Mouse (Mus musculus) olfactory bulb, adult 2 months (tissue): ENCODE measurements at regions not wholly inside any gene's neighbourhood (a gene's known extent, or its start where the extent isn't known, plus 50 kb on each side); places are given as distances from the start of the nearest gene placed in this dataset.

Experiments used
- H3K27ac ChIP-seq: fragments of 200-500 bp; 2 replicates; pipeline ENCODE4 v1.5.1; 2012; ENCODE audit warnings: low read depth, low read length; ENCODE audit not compliant: insufficient read depth
- H3K4me1 ChIP-seq: fragments of 200-500 bp; 2 replicates; pipeline ENCODE4 v1.6.1; 2012; ENCODE audit warnings: low read length; ENCODE audit not compliant: control insufficient read depth, insufficient read depth
- H3K4me3 ChIP-seq: fragments of 200-500 bp; 2 replicates; pipeline ENCODE4 v1.5.1; 2012; ENCODE audit warnings: mild to moderate bottlenecking, low read depth, low read length, moderate library complexity; ENCODE audit not compliant: insufficient read depth
- CTCF ChIP-seq: fragments of 200-500 bp; IDR thresholded peaks from 2 replicates; pipeline ENCODE4 v1.5.1; 2012; ENCODE audit warnings: low read depth, mild to moderate bottlenecking, low read length, moderate library complexity; ENCODE audit not compliant: insufficient read depth
- POLR2A ChIP-seq: fragments of 200-500 bp; IDR thresholded peaks from 2 replicates; pipeline ENCODE4 v1.6.1; 2012; ENCODE audit warnings: mild to moderate bottlenecking, low read depth, low read length, moderate library complexity; ENCODE audit not compliant: insufficient read depth
- WGBS: fragments of 180-500 bp; shearing (Covaris S2); methylation state at CpG from one replicate; pipeline ENCODE4 v1.1.7; 2018; 5-methylcytosine and 5-hydroxymethylcytosine counted together

GRCm38 (mm10) chr7:40052255-40052654, 534.7 kb downstream of the Zfp619 start:
- Histone ChIP-seq H3K27ac (no peak overlapping the region), H3K4me3 (no peak overlapping the region), H3K4me1 (no peaks in the 10 kb centered on the region)
- 52% methylated on average over 2 of the region's 2 CpGs for WGBS
- TF ChIP-seq CTCF (no peak), POLR2A (no peak)

GRCm38 (mm10) chr7:40058836-40059235, 541.3 kb downstream of the Zfp619 start:
- TF ChIP-seq CTCF (no peak), POLR2A (no peak)
- WGBS, result 69% methylated on average over 4 of the region's 4 CpGs
- H3K4me3 ChIP-seq, result no peak overlapping the region

GRCm38 (mm10) chr7:40064631-40065030, 547.1 kb downstream of the Zfp619 start:
- TF ChIP-seq CTCF (no peak), POLR2A (no peak)
- Histone ChIP-seq H3K4me3 (no peak overlapping the region), H3K27ac (no peak overlapping the region), H3K4me1 (no peaks in the 10 kb centered on the region)
- WGBS, result 67% methylated on average over 2 of the region's 2 CpGs

More at GRCm38 (mm10) chr7:40058836-40059235, 541.3 kb downstream of the Zfp619 start:
- H3K4me1 ChIP-seq, result no peaks in the 10 kb centered on the region
- no peak overlapping the region for H3K27ac ChIP-seq

- 75% methylated on average over 6 of the region's 6 CpGs for whole genome bisulfite sequencing
- Histone ChIP-seq H3K4me1 (no peaks in the 10 kb centered on the region), H3K4me3 (no peak overlapping the region), H3K27ac (no peak overlapping the region)
- TF ChIP-seq CTCF, result no peak
- no peak for TF ChIP-seq POLR2A
Observed at GRCm38 (mm10) chr7:40065526-40065925, 548.0 kb downstream of the Zfp619 start.

GRCm38 (mm10) chr7:40067378-40067777, 549.8 kb downstream of the Zfp619 start:
- no peak overlapping the region for H3K27ac ChIP-seq
- no peaks in the 10 kb centered on the region for H3K4me1 ChIP-seq
- TF ChIP-seq POLR2A, result no peak
- TF ChIP-seq CTCF, result no peak
- H3K4me3 ChIP-seq, result no peak overlapping the region
- WGBS, result 41% methylated on average over 1 of the region's 1 CpGs

GRCm38 (mm10) chr7:40071313-40071712, 553.7 kb downstream of the Zfp619 start:
- Histone ChIP-seq H3K4me1 (no peaks in the 10 kb centered on the region), H3K4me3 (no peak overlapping the region), H3K27ac (no peak overlapping the region)
- TF ChIP-seq CTCF (no peak), POLR2A (no peak)
- 84% methylated on average over 2 of the region's 2 CpGs for WGBS

- no peaks in the 10 kb centered on the region for H3K4me1 ChIP-seq
Observed at GRCm38 (mm10) chr7:40072478-40072877, 554.9 kb downstream of the Zfp619 start.

GRCm38 (mm10) chr7:40086236-40086635, 568.7 kb downstream of the Zfp619 start:
- TF ChIP-seq CTCF, result no peak
- no peak for TF ChIP-seq POLR2A
- WGBS, result 51% methylated on average over 2 of the region's 2 CpGs

More at GRCm38 (mm10) chr7:40072478-40072877, 554.9 kb downstream of the Zfp619 start:
- 77% methylated on average over 1 of the region's 1 CpGs for WGBS
- H3K4me3 ChIP-seq, result no peak overlapping the region
- H3K27ac ChIP-seq, result no peak overlapping the region
- TF ChIP-seq CTCF, result no peak
- no peak for TF ChIP-seq POLR2A

GRCm38 (mm10) chr7:40097094-40097493, 579.5 kb downstream of the Zfp619 start:
- 75% methylated on average over 2 of the region's 2 CpGs for WGBS
- H3K4me1 ChIP-seq, result no peaks in the 10 kb centered on the region
- TF ChIP-seq POLR2A (no peak), CTCF (no peak)
- no peak overlapping the region for H3K27ac ChIP-seq
- no peak overlapping the region for H3K4me3 ChIP-seq

More at GRCm38 (mm10) chr7:40086236-40086635, 568.7 kb downstream of the Zfp619 start:
- no peaks in the 10 kb centered on the region for H3K4me1 ChIP-seq
- H3K27ac ChIP-seq, result no peak overlapping the region
- H3K4me3 ChIP-seq, result no peak overlapping the region
